Mouse (Mus musculus) gastrocnemius, postnatal 14 days (tissue): ENCODE data around the gene Tacc3. TPM values are rescaled to one million over a fixed set of nuclear protein-coding genes. Genes with fewer than 3 reads are reported as not detected.

Experiments
- DNase-seq: peaks from one replicate; pipeline ENCODE4 v3.0.0; 2021; ENCODE audit warnings: mixed read lengths
- intact Hi-C: fragments of 180-260 bp; cut with DNase I; formaldehyde crosslinking; loops from one replicate; pipeline ENCODE4 v1.15.1; 2025; ENCODE audit warnings: low total_unique reads
- long read RNA-seq, 2 experiments: library from polyadenylated mRNA; stranded (forward); transcript quantifications; one replicate each; pipeline ENCODE4 v2.0.0; 2021
- total RNA-seq, 2 experiments: library from RNA; stranded (reverse); gene quantifications; 2 replicates each; pipeline ENCODE4 v1.2.3; 2021

Tacc3 gene
- 1 to 10 TPM; 6.4 to 6.8 TPM for total RNA-seq
- long read RNA-seq, experiment 1, partial matches to known transcripts = 1 of 6 reads
- long read RNA-seq, experiment 1, other reads (novel, unspliced or antisense) = 5 of 6 reads
- long read RNA-seq, experiment 2, partial matches to known transcripts = 0 of 8 reads
- long read RNA-seq, experiment 2, other reads (novel, unspliced or antisense) = 5 of 8 reads

- intact Hi-C loops = no loop called here
These were observed at the start of gene Tacc3, which contains the start of gene Tmem129 for GRCm38 (mm10) chr5:33657787-33658663. TSS of gene Tacc3 (plus strand) at chr5:33658128. TSS of gene Tmem129 (minus strand) at chr5:33658416.

GRCm38 (mm10) chr5:33609226-33609625, 48.7 kb upstream of the Tacc3 start:
- DNase-seq = no peak
- intact Hi-C loops = no loop called here

More at GRCm38 (mm10) chr5:33657787-33658663, at the start of gene Tacc3, which contains the start of gene Tmem129:
- DNase-seq = peak; percentile 98

DNA sequence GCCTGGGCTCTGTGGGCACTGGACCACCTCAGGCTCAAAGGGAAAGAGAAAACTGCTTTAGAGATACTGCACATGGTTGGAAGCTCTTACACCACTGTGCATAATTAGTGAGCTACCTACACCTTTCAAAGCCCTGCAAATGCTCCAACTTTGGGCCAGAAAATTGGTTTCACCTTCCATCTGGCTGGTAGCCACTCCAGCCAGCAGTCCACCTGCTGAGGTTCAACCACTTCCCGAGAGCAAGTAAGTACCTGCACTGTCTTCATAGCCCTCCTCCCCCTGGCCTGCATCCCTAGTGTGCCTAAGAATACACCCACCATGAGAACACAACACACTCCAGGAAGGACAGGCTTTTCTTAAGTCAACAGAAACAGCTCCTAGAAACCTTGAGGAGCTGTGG, 46.1 kb upstream of the Tacc3 start:
- no peak for DNase-seq
- intact Hi-C loops = no loop called here

- intact Hi-C loops = no loop called here
- DNase-seq = no peak
These were observed 43.5 kb upstream of the Tacc3 start for GRCm38 (mm10) chr5:33614391-33614790.

DNA sequence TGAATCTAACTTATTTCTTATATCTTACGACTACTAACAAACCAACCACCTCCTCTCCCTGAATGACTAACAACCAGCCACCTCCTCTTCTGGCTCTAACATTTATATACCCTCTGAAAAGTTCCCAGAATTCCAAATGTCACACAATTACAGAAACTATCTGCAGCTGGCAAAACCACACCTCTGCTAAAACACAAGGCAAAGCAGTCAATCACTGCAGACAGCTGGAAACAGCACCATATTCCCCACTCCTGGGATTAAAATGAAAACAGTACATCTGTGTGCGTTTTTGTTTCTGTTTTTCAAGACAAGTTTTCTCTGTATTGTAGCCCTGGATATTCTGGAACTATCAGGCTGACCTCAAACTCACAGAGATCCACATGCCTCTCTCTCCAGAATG, 35.3 kb upstream of the Tacc3 start:
- DNase-seq = no peak
- intact Hi-C loops = no loop called here

DNA sequence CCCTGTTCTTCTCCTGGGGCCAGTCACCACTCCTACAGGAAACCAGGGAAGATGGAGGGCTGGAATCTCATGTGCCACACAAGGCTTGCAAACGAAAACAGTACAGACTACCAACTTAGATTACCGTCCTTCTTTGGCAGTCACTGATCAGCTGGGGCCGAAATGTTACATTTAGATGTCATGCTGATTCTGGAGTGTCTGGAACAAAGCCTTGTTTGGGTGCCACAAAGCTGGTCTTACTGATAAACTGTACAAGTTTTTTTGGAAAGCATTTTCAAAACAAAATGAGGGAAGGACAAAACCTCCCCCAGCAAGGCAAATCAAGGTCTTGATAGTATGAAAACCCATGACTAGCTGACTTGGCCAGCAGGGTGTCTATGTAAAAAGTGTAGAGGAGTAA, 34.2 kb upstream of the Tacc3 start:
- DNase-seq = no peak
- intact Hi-C loops = no loop called here

GRCm38 (mm10) chr5:33627968-33628367, 30.0 kb upstream of the Tacc3 start:
- no peak for DNase-seq
- intact Hi-C loops = no loop called here

- peak; percentile 67 for DNase-seq
- intact Hi-C loops = no loop called here
These were observed 29.1 kb upstream of the Tacc3 start for GRCm38 (mm10) chr5:33628820-33629300.

DNA sequence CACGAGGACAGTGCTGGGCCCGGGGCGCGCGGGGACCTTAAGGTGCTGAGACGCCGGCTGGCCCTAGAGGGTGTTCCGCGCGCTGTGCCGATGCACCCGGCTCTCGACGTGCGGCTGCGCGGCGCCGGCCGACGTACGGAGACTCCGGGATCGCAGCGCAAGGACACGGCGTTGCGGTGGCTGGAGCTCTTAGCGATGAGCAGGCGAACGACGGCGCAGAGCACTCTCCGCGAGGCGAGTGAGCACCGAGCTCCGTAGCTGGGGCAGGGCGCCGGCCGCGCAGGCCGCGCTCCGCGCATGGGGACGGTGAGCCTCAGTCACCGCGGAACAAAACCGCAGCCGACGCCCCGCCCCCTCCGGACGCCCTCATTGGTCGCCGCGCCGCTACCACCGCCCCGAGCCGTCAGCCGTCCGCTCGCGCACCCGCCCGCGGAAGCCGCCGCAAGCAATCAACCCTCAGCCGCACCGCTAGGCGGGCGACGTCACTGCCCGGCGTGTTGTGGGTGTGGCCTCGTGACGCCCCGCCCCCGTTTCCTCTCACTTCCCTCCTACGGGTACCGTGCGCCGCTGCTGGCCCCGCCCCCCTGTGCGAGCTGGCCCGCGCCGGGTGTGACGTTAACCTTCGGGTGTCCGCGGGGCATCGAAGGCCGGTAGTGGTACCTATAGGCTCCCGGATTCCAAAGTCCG, 28.5 kb upstream of the Tacc3 start, which contains the start of the genes Fam53a and Gm9903:
TSS of gene Fam53a (minus strand) at position 335 of the 687 bp plus-strand sequence.
TSS of gene Gm9903 (plus strand) at position 625 of the 687 bp plus-strand sequence.
- intact Hi-C loops = no loop called here
- peak; percentile 100 for DNase-seq

GRCm38 (mm10) chr5:33630061-33630460, 27.9 kb upstream of the Tacc3 start:
- peak; percentile 44 for DNase-seq
- intact Hi-C loops = no loop called here

DNA sequence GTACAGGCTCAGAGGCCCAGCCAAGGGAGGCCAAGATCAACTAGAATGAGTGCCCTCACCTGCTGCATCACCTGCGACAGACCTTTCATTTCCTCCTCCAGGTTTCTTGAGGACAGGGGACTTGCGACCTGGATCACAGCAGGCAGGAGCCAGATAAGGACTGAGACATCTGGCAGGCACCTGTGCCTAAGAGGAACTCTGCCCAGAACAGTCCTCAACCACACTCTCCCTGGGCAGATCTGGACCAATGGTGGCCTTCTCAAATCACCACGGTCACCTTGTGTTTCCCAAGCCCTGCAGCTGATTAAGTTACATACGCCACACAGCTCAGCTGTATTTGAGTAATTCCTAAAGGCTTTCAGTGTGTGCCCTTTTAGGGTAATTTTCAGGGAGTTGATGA, 27.3 kb upstream of the Tacc3 start:
- DNase-seq = peak; percentile 62
- intact Hi-C loops = no loop called here

DNA sequence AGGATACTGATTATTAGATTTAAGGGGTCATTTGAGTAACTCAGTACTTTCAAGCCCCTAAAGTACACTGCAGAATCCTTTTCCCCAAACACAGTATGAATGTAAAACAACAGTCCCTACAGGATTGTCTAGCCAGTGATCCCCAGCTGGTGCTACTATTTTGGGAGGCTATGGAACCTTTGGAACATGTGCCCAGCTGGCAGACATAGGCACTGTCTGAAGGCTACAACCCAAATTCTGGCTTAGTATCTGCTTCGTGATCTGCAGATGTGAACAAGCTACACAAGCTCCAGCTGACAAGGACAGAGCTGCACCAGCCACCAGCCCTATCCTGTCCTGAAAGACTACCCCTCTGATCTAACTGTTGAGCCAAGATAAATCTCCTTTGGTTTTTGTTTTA, 25.4 kb upstream of the Tacc3 start:
- peak; percentile 29 for DNase-seq
- intact Hi-C loops = no loop called here

DNA sequence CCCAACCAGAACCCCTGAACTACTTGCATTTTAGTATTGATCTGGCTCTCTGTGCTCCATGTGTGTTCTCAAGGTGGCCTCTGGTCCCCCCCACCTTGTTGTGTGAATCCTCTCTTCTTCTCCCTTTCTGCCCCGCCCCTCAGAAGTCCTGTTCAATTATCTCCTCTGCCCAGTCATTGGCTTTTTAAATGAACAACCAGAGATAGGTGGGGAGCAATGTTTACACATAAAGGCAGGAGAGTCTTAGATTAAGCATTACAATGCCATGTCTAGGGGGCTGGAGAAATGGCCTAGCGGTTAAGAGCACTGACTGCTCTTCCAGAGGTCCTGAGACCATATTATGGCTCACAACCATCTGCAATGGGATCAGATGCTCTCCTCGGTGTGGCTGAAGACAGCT, 22.6 kb upstream of the Tacc3 start:
- intact Hi-C loops = no loop called here
- DNase-seq = no peak

DNA sequence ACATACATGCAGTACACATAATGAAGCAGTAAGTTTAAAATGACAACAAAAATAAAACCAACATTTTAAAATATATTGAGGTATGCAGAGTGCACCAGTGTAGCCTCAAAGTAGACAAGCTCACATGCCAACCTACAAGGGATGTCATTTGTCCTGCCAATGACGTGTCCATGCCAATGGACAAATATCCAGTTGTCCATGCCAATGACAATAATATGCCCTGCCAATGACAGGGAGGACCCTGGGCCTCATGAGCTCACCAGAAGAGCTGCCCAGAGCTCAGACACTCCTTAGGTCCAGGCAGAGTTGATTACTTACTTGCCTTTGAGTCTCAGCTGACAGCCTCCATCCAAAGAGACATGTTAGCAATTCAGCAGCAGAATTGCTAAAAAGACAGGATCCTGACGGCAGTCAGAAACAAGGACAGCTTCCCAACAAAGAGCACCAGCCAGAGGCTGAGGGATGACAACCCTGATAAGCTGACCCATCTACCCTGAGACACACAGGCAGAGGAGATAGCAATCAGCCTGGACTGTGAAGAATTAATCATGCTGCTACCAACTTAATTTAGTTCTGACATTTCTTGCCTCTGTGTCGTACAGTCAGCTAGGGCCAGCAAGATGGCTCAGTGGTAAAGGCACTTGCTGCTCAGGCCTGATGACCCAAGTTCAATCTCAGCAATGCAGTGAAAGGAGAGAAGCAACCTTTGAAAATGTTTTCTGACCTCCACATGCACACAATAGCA, 20.1 kb upstream of the Tacc3 start:
- intact Hi-C loops = no loop called here
- no peak for DNase-seq

DNA sequence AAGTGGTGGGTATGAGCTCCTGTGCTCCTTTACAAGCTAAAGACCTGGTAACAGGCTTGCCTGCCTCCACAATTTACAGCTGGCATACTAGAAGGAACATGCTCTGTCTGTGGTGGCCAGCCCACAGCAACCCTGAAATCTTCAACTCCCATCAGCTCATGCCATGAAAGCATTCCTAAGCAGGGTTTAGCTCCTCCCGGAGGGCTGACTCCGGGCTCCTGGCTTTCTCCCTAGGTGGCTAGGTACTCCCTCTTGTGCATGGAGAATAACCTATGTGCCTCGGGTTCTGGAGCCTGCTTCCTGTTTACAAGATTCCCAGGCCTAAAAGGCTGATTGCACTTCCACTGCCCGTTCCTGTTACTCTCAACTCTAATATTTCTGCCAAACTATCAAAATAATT, 19.1 kb upstream of the Tacc3 start:
- intact Hi-C loops = no loop called here
- DNase-seq = no peak

DNA sequence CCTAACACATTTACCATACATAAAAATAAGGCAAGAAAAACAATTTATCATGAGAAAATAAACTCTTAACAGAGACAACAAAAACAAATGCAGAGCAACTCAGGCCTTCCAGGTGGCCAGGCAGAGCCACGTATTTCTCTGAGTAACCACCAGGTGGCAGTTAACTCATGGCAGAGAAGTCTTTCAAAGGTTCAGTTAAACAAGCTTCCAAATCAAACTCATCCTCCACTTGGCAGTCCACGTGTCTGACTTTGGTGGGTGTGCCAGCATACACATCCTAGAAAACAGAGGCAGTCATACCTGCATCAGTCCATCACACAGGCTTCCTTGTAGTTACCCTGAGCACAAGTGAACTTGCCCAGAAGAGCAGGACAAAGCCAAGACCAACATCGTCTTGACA, 17.3 kb upstream of the Tacc3 start:
- DNase-seq = no peak
- intact Hi-C loops = no loop called here

DNA sequence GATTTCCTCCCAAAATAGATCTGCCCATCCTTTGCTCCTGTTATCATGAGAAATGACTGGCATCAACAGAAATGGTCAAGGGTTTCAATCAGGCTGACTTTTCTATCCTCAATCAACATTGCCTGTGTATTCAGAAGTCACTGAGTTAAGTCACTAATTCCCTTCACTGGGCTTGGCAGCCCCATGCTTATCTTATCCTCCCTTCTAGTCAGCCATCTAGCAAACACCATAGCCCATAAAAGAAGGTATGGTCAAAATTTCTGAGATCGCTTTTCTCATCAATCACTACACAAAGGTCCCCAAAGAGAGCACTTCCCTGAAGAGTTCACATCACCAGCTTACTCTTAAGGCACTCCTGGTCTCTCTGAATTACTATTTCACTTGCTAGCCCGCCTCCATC, 6.9 kb upstream of the Tacc3 start:
- intact Hi-C loops = no loop called here

DNA sequence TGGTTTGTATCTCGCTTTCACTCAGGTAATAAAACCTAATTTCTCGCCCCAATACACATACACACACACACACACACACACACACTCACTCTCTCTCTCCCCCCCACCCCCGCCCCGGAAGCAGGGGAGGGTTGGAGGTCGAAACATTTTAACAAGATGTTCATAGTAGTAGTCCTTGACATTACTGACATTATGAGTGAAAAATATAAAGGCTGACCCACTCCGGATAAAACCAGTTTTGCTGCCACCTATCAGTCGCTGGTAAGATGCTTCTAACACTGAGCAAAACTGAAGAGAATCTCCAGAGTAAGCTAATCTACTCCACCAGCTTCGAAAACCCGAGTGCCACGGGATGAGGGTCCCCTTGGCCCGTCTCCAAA, 6.4 kb upstream of the Tacc3 start:
- intact Hi-C loops = no loop called here

More for the DNA sequence above, 6.9 kb upstream of the Tacc3 start:
- no peak for DNase-seq

More for the DNA sequence above, 6.4 kb upstream of the Tacc3 start:
- DNase-seq = no peak
